Mouse (Mus musculus) heart, postnatal 10 days (tissue): ENCODE measurements around the gene Setd3. TPM values are rescaled to one million over a fixed set of nuclear protein-coding genes. Genes with fewer than 3 reads are reported as not detected.
A peak's percentile ranks its signal among the peaks of the same experiment; 100 is the strongest.

Source experiments
- DNase-seq, 2 experiments: peaks; one replicate each; pipeline ENCODE4 v3.0.0; 2021
- intact Hi-C: fragments of 180-260 bp; cut with DNase I; formaldehyde crosslinking; loops from one replicate; pipeline ENCODE4 v1.15.1; 2025
- total RNA-seq, 2 experiments: library from RNA; stranded (reverse); gene quantifications; 2 replicates each; pipeline ENCODE4 v1.2.3; 2021

Gene Setd3
- total RNA-seq, 2 experiments from 2014 or later = 77.6 to 79.3 TPM

DNA sequence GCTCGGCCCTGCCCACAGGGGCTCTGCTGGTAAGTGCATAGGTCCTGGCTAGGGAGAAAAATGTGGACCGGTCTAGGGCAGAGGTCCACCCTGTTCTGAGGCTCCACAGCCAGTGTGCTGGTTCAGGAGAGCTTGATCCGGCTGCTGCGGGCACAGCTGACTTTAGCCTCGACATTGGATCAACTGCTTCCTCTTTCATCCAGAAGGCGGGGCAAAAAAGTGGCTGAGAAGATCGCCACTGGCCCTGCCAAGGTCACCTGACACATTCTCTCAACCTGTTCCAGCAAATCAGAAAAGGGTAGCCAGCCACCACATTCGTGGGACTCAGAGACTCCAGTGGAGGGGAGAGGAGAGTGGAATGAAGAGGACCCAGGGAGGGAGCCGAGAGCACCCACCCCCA is 90.9 kb downstream of the Setd3 start:
- no peak for DNase-seq
- intact Hi-C loops = no loop called here

DNA sequence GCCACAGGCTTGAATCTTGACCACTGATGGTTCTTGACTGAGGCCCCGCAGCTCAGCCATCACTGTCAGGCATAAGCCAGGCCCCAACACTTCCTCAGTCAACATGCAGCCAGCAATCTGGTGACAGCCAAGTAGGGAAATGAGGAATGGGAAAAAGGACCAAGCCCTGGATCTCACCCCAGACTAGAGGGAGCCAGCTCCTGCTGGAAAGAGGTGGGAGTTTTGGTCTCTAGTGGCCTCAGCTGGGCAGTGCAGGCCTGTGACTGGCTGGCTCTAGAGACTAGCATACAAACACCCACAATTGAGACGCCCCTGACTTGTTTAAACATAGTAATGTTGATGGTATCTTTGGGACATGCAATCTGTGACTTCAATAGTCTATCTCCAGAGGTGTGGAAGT is 91.6 kb downstream of the Setd3 start:
- intact Hi-C loops = no loop called here
- DNase-seq = peak; percentile 23 to 38

- no peak for DNase-seq
- intact Hi-C loops = no loop called here
Observed at GRCm38 (mm10) chr12:108078122-108078752, 100.9 kb downstream of the Setd3 start.

DNA sequence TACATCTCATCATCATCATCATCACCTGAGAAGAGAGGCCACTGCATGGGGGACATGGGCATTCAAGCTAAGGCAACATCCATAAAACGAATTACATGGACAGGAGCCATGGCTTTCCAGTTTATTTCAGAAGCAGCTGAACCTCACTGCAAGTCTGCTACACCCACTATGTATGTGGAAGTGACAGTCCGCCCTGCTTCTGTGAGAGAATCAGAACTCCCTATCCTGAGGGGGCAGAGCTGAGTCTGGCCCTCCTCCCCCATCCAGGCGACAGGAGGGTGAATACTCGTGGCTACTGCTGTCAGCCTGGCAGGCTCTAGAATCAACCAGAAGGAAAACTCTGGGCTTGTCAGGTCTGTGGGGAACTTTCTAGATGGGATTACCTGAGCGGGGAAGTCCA is 106.2 kb downstream of the Setd3 start:
- intact Hi-C loops = no loop called here

DNA sequence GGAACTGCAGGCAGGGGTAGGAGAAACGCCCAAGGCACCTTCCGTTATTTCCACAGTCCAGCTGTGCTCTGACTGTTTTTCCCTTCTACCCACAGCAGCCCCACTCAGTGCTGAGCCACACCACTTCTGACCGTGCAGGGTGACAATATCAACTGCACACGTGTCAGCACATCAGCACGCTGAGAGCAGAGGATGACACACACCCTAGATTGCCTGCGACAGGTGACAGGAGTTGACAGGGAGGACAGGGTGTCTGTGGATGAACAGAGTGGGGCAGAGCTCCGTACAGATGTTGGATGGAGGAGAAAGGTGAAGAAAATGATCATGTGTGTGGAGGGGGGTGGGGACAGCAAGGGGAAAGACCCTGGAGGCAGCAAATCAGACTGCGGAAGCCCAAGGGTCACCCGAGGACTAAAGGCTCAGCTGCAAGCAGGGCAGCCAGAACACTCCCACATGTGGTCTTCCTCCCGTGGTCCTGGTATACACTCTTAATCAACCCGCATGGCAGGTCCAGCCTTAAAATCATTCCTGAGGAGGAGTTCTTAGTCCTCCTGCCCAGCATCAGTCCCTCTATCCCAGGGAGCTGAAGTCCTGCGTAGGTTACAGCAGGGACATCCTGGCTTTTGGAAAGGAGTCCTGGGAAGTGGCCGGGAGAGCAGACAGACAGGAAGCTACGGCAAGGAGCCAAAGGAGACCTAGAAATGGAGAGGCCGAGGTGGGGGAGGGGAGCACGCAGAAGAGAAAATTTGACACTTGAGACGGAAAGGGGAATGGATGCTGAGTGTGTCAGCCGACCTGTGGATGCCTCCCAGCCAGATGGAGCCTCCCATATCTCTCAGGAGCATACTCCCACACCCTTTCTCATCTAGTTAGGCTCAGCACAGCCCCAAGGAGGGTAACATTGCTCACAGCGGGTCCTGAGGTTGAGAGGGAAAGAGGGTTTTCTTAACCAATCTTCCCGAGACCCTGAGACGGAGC is 108.1 kb downstream of the Setd3 start:
- peak; percentile 12 to 38 for DNase-seq
- intact Hi-C loops = no loop called here

More for the DNA sequence above, 106.2 kb downstream of the Setd3 start:
- DNase-seq = no peak

DNA sequence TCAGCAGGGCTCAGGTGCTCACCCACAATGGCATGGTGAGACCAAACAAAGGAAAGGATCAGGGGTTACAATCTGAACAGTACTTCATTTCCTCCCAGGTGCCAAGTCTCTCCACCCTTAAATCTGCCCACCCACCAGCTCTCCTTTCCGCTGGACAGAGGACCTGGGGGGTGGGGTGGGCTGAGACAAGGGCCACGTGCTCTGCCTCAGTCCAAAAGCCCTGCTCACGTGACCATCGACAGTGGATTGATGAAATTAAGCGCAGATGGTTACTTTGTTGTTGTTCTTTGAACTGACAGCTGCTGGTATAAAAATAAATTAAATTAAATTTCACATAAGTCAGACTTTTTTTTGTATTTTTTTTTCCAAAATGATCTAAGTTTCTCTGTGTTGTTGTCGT is 109.6 kb downstream of the Setd3 start:
- intact Hi-C loops = no loop called here
- no peak for DNase-seq

- intact Hi-C loops = no loop called here
Observed at GRCm38 (mm10) chr12:108067811-108068375, 111.2 kb downstream of the Setd3 start.

GRCm38 (mm10) chr12:108067231-108067630 is 111.9 kb downstream of the Setd3 start:
- intact Hi-C loops = no loop called here
- no peak for DNase-seq

More at GRCm38 (mm10) chr12:108067811-108068375, 111.2 kb downstream of the Setd3 start:
- no peak for DNase-seq

DNA sequence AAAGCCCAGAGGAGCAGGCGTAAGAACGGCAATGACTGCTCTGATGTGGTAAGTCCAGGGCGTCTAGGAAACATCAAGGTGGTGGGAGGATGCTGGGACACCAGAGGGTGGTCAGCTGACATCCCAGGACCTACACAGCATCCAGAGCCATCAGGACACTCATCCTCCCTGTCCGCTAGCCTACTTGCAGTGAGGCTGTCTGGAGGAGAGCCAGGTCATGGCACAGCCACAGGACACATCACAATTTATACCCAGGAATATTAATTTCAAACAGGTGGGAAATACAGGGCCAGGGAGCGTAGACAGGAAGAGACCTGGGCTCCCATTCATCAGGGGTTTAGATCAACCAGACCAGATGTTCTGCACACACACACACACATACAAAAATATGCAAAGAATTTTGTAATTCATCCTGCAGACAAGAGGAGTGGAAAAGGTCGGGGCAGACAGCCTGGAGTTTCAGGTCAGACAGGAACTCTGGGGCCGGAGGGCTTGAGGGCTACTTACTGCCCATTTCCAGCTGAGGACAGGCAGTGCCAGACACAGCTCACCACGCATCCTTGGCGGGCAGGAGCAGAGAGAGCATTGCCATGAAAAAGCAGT is 114.6 kb downstream of the Setd3 start:
- no peak for DNase-seq
- intact Hi-C loops = no loop called here

GRCm38 (mm10) chr12:108063986-108064385 is 115.1 kb downstream of the Setd3 start:
- intact Hi-C loops = no loop called here
- DNase-seq = no peak

GRCm38 (mm10) chr12:108062137-108062536 is 117.0 kb downstream of the Setd3 start:
- DNase-seq = no peak
- intact Hi-C loops = no loop called here

GRCm38 (mm10) chr12:108061661-108062060 is 117.5 kb downstream of the Setd3 start:
- intact Hi-C loops = no loop called here
- no peak for DNase-seq

Other genes starting within 250 kb of the Setd3 start
- gene Bcl11b, start 175.7 kb downstream of the Setd3 start, total RNA-seq = 1 to 10 TPM; 1.6 to 1.8 TPM
- gene Ccnk, start 265 bp upstream of the Setd3 start, total RNA-seq = 10 to 100 TPM; 29.0 to 30.6 TPM
- gene Ccdc85c, start 96.1 kb upstream of the Setd3 start, total RNA-seq = 10 to 100 TPM; 32.8 to 34.4 TPM
- gene Hhipl1, start 127.0 kb upstream of the Setd3 start, total RNA-seq = 1 to 10 TPM; 1.5 to 3.2 TPM
- gene Cyp46a1, start 155.1 kb upstream of the Setd3 start, total RNA-seq = 1 to 10 TPM in 1 of 2 experiments, under 1 TPM in 1; 0.69 to 2.3 TPM
- 10 to 100 TPM; 82.1 to 94.6 TPM for gene Eml1, start 191.6 kb upstream of the Setd3 start, total RNA-seq